ENCODE assay signal across 26 mouse cellular contexts in the genomic region with DNA sequence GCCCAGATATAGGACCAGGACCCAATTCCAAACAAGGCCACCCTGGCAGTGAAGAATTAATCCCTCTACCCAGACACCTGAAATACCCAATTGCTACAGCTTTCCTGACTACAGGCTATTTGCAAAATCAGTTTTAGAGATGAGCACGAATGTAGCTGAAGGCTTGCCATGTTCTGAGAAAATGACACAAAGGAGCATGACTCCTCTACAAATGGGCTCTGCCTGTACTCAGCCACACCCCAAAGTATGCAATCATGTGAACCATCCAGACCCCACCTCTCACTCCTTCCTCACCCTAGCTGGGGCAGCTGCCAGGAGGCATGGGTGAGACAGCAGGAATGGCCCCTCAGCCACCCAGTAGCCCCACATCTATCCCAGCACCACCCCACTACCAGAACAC. TPM values are rescaled to one million over a fixed set of nuclear protein-coding genes. Genes with fewer than 3 reads are reported as not detected.
A peak's percentile ranks its signal among the peaks of the same experiment; 100 is the strongest.
DNase-seq lines count a peak whose midpoint lies in the region; TF ChIP-seq lines count a peak whose summit lies in the region.
"Had no signal": no experiment of that assay in that cellular context is flagged by ENCODE, and none has a peak within 500 bp of the region (broad histone marks: within the 10 kb centered on the region; RNA-seq: fewer than 3 reads in every experiment).

No protein-coding gene starts in this region.

- no peaks in the 10 kb centered on the region for H3K36me3 ChIP-seq in myocyte (ENCODE audit: control insufficient read depth, insufficient read depth)
- H3K36me3 ChIP-seq: hindbrain, embryonic 15.5 days had no signal

- DNase-seq in kidney, postnatal 10 days = peak; percentile 6
- DNase-seq in kidney, adult 8-10 months = no peak
- DNase-seq in lung, postnatal 36 days = peak; percentile 36
- no peak for DNase-seq in lung, postnatal 10 days
- peak; percentile 46 for DNase-seq in c-Kit-negative CD71-positive TER-119-positive erythroid progenitor cells, embryonic 14.5 days (ENCODE audit: low read depth, low spot score)
- DNase-seq in adrenal gland, adult (ENCODE audit: inconsistent age in 2 of 2, low spot score in 1 of 2) = no peak
- DNase-seq in layer of hippocampus, adult 9-11 months = no peak
- DNase-seq: adrenal gland, postnatal 10 days; B cell, adult 2 months; cerebellum, adult 2 months; cerebellum, postnatal 14 days; gastrocnemius, postnatal 25 days; heart, adult 18-20 months; heart, postnatal 14 days; kidney, adult 18-20 months; kidney, postnatal 14 days; lung, embryonic 14.5 days; right cerebral cortex, adult 18-20 months; spleen, adult 18-20 months had no signal

- TF ChIP-seq POLR2A in myocyte (IDR thresholded peaks at IDR 0.05; ENCODE audit: insufficient read length, low read depth) = no peak

- H3K4me3 ChIP-seq in myocyte = no peak overlapping the region
- H3K4me3 ChIP-seq: forebrain, embryonic 13.5 days; hindbrain, embryonic 10.5 days; hindbrain, embryonic 15.5 days; neural tube, embryonic 12.5 days had no signal

- H3K4me2 ChIP-seq in myocyte (ENCODE audit: low read depth) = peak overlapping the region; percentile 16
- H3K4me2 ChIP-seq: forebrain, embryonic 13.5 days; hindbrain, embryonic 15.5 days; lung, embryonic 14.5 days; midbrain, embryonic 11.5 days; neural tube, embryonic 12.5 days had no signal

- H3K27me3 ChIP-seq in myocyte (ENCODE audit: control insufficient read depth, insufficient read depth, insufficient read length) = no peaks in the 10 kb centered on the region
- H3K27me3 ChIP-seq: forebrain, embryonic 13.5 days; hindbrain, embryonic 15.5 days; neural tube, embryonic 12.5 days had no signal

- no peak overlapping the region for H3ac ChIP-seq in myocyte (ENCODE audit: control insufficient read depth, insufficient read length)

- peaks cover 99% of the 10 kb centered on the region for H3K79me2 ChIP-seq in myocyte (ENCODE audit: control insufficient read depth, insufficient read depth)

TF ChIP-seq in myocyte, 11 proteins besides CTCF, POLR2A, EP300 and RAD21:
- TF ChIP-seq CEBPB (IDR thresholded peaks at IDR 0.05; ENCODE audit: insufficient read depth, poor library complexity, severe bottlenecking) = no peak
- peak in 1 of 3 experiments; percentile 43 for TF ChIP-seq MYOG (IDR thresholded peaks at IDR 0.05; ENCODE audit: control insufficient read depth in 1 of 3, insufficient read depth in 1 of 3, insufficient read length in 2 of 3, low read depth in 2 of 3)

RNA-seq across cellular contexts. Expression of a gene that starts 31.1 kb away (rescaled TPM):
- polyA plus RNA-seq in myocyte (2012; fragmentation: generic; extraction: Trizol) = 90.6 TPM

RNA-seq across cellular contexts. Expression of a gene that starts 42.4 kb away (rescaled TPM):
- 0.23 TPM for polyA plus RNA-seq in myocyte (2012; fragmentation: generic; extraction: Trizol)
- polyA plus RNA-seq: liver, adult 2 months had no signal

Comparison
In these comparisons a context has a peak if more than half of its experiments do, and no peak if none do; other contexts are left out.
1. DNase-seq: peak in kidney, postnatal 10 days (single experiment), lung, postnatal 36 days (single experiment) and c-Kit-negative CD71-positive TER-119-positive erythroid progenitor cells, embryonic 14.5 days (single experiment); none in kidney, adult 8-10 months (0 of 2), lung, postnatal 10 days (single experiment), adrenal gland, adult (0 of 2) and layer of hippocampus, adult 9-11 months (single experiment).